Mouse (Mus musculus) CH12.LX (cell line): Measurements from ENCODE around the gene Lsm2. TPM values are rescaled to one million over a fixed set of nuclear protein-coding genes. Genes with fewer than 3 reads are reported as not detected.

Source experiments
- DNase-seq: peaks from one replicate; pipeline ENCODE4 v3.0.0-alpha.2; 2013; ENCODE audit errors: extremely low read depth
- H3K27ac ChIP-seq: 2 replicates; pipeline ENCODE4 v1.5.1; 2012; ENCODE audit warnings: low read depth, mild to moderate bottlenecking, control low read depth, moderate library complexity; ENCODE audit not compliant: insufficient read depth
- H3K27me3 ChIP-seq: replicated peaks from 2 replicates; pipeline ENCODE3; 2012; ENCODE audit warnings: inconsistent platforms
- H3K36me3 ChIP-seq, 2 experiments: replicated peaks in 1 of 2; 2 replicates each; pipeline versions ENCODE3 to v1.6.1; 2012; ENCODE audit warnings: inconsistent platforms in 1 of 2, low read length in 1 of 2, mild to moderate bottlenecking in 1 of 2, mixed read lengths in 1 of 2, moderate library complexity in 1 of 2; ENCODE audit not compliant: control insufficient read depth in 1 of 2, insufficient read depth in 1 of 2
- H3K4me1 ChIP-seq, 2 experiments: 2 replicates each; pipeline ENCODE4 v1.6.1; 2012; ENCODE audit warnings: inconsistent platforms in 1 of 2, moderate library complexity in 1 of 2; ENCODE audit not compliant: insufficient read depth in 2 of 2, control insufficient read depth in 1 of 2
- H3K4me2 ChIP-seq: 2 replicates; pipeline ENCODE4 v1.6.1; 2012; ENCODE audit warnings: low read depth, mild to moderate bottlenecking, control low read depth; ENCODE audit not compliant: poor library complexity, insufficient read depth, severe bottlenecking
- H3K4me3 ChIP-seq, 3 experiments: fragments of 150-350 bp in 1 of 3; sonication (generic) in 1 of 3; replicated peaks in 1 of 3; 2 replicates each; pipeline versions ENCODE3 to v1.5.1; 2011 to 2012; ENCODE audit warnings: low read depth in 2 of 3, low read length in 2 of 3, mild to moderate bottlenecking in 2 of 3, moderate library complexity in 2 of 3, control low read depth in 1 of 3, improper control_type of control experiment in 1 of 3, inconsistent platforms in 1 of 3, mixed read lengths in 1 of 3; ENCODE audit not compliant: poor library complexity in 1 of 3
- H3K79me2 ChIP-seq: replicated peaks from 2 replicates; pipeline ENCODE4 v1.6.1; 2012; ENCODE audit warnings: mild to moderate bottlenecking, moderate library complexity; ENCODE audit not compliant: control insufficient read depth, poor library complexity, insufficient read depth, severe bottlenecking; ENCODE audit errors: extremely low read depth
- H3K9ac ChIP-seq: 2 replicates; pipeline ENCODE4 v1.6.1; 2012; ENCODE audit warnings: low read depth, mild to moderate bottlenecking, control low read depth, moderate library complexity; ENCODE audit not compliant: insufficient read depth
- H3K9me3 ChIP-seq: replicated peaks from 2 replicates; pipeline ENCODE3; 2012; ENCODE audit warnings: low read length, inconsistent platforms, mixed read lengths
- BHLHE40 ChIP-seq: IDR thresholded peaks from 2 replicates; pipeline ENCODE4 v1.6.1; 2011; ENCODE audit warnings: mild to moderate bottlenecking, low read depth, low read length, improper control_type of control experiment
- CHD1 ChIP-seq: IDR thresholded peaks from 2 replicates; pipeline ENCODE4 v1.6.1; 2012; ENCODE audit warnings: low read depth, low read length, improper control_type of control experiment, inconsistent platforms
- CHD2 ChIP-seq: IDR thresholded peaks from 2 replicates; pipeline ENCODE4 v1.6.1; 2011; ENCODE audit warnings: low read length, improper control_type of control experiment
- ELF1 ChIP-seq: IDR thresholded peaks from 2 replicates; pipeline ENCODE4 v1.6.1; 2014; ENCODE audit warnings: low read depth, mild to moderate bottlenecking, inconsistent platforms, low read length, improper control_type of control experiment
- EP300 ChIP-seq: IDR thresholded peaks from 2 replicates; pipeline ENCODE4 v1.6.1; 2011; ENCODE audit warnings: low read length, improper control_type of control experiment
- ETS1 ChIP-seq: conservative IDR thresholded peaks from 2 replicates; pipeline ENCODE4 v1.6.1; 2012; ENCODE audit warnings: low read depth, mild to moderate bottlenecking, inconsistent platforms, low read length, improper control_type of control experiment, moderate library complexity
- HCFC1 ChIP-seq: IDR thresholded peaks from 2 replicates; pipeline ENCODE4 v1.6.1; 2012; ENCODE audit warnings: low read depth, mild to moderate bottlenecking, inconsistent platforms, low read length, improper control_type of control experiment
- IRF4 ChIP-seq: IDR thresholded peaks from 2 replicates; pipeline ENCODE4 v1.6.1; 2014; ENCODE audit warnings: low read depth, mild to moderate bottlenecking, inconsistent platforms, low read length, improper control_type of control experiment
- JUN ChIP-seq: IDR thresholded peaks from 2 replicates; pipeline ENCODE4 v1.6.1; 2011; ENCODE audit warnings: low read depth, mild to moderate bottlenecking, low read length, improper control_type of control experiment, moderate library complexity; ENCODE audit not compliant: insufficient read depth
- MAX ChIP-seq: IDR thresholded peaks from 2 replicates; pipeline ENCODE4 v1.6.1; 2011; ENCODE audit warnings: low read length, improper control_type of control experiment
- MEF2A ChIP-seq: IDR thresholded peaks from 2 replicates; pipeline ENCODE4 v1.6.1; 2014; ENCODE audit warnings: low read depth, mild to moderate bottlenecking, inconsistent platforms, low read length, improper control_type of control experiment, borderline replicate concordance
- NELFE ChIP-seq: IDR thresholded peaks from 2 replicates; pipeline ENCODE4 v1.6.1; 2011; ENCODE audit warnings: low read depth, low read length, improper control_type of control experiment
- POLR2AphosphoS2 ChIP-seq: IDR thresholded peaks from 2 replicates; pipeline ENCODE4 v1.6.1; 2011; ENCODE audit warnings: low read depth, low read length, improper control_type of control experiment
- RAD21 ChIP-seq: IDR thresholded peaks from 2 replicates; pipeline ENCODE4 v1.6.1; 2011; ENCODE audit warnings: low read depth, mild to moderate bottlenecking, low read length, improper control_type of control experiment, moderate library complexity
- RCOR1 ChIP-seq: conservative IDR thresholded peaks from 2 replicates; pipeline ENCODE4 v1.6.1; 2012; ENCODE audit warnings: low read depth, mild to moderate bottlenecking, inconsistent platforms, low read length, improper control_type of control experiment
- SIN3A ChIP-seq: IDR thresholded peaks from 2 replicates; pipeline ENCODE4 v1.6.1; 2012; ENCODE audit warnings: low read length, improper control_type of control experiment, inconsistent platforms
- TBP ChIP-seq: conservative IDR thresholded peaks from 2 replicates; pipeline ENCODE4 v1.6.1; 2011; ENCODE audit warnings: low read depth, low read length, improper control_type of control experiment
- UBTF ChIP-seq: IDR thresholded peaks from 2 replicates; pipeline ENCODE4 v1.6.1; 2012; ENCODE audit warnings: low read depth, mild to moderate bottlenecking, inconsistent platforms, low read length, improper control_type of control experiment, moderate library complexity
- USF1 ChIP-seq: IDR thresholded peaks from 2 replicates; pipeline ENCODE4 v1.6.1; 2014; ENCODE audit warnings: low read depth, mild to moderate bottlenecking, inconsistent platforms, low read length, improper control_type of control experiment
- USF2 ChIP-seq: conservative IDR thresholded peaks from 2 replicates; pipeline ENCODE4 v1.6.1; 2011; ENCODE audit warnings: low read depth, low read length, improper control_type of control experiment
- ZC3H11A ChIP-seq: IDR thresholded peaks from 2 replicates; pipeline ENCODE4 v1.6.1; 2012; ENCODE audit warnings: low read depth, mild to moderate bottlenecking, inconsistent platforms, low read length, improper control_type of control experiment
- ZKSCAN1 ChIP-seq: IDR thresholded peaks from 2 replicates; pipeline ENCODE4 v1.6.1; 2012; ENCODE audit warnings: low read depth, inconsistent platforms, low read length, improper control_type of control experiment, borderline replicate concordance
- dilution Hi-C: fragments of 300-500 bp; cut with MboI; formaldehyde crosslinking; loops from 2 replicates; pipeline ENCODE4 v1.14.3; 2020; ENCODE audit warnings: low sequenced_read_pairs; ENCODE audit not compliant: extremely low pct_unique_long_range_greater_than_20kb, extremely low pct_ligation_motif_present
- in situ Hi-C: fragments of 300-500 bp; cut with MboI; formaldehyde crosslinking; loops from 3 replicates; pipeline ENCODE4 v1.14.3; 2019; ENCODE audit warnings: low sequenced_read_pairs, low pct_ligation_motif_present, low pct_unique_long_range_greater_than_20kb, mixed read lengths
- polyA plus RNA-seq: library from polyadenylated mRNA; unstranded; fragments of >175 nt; gene quantifications from 2 replicates; pipeline ENCODE4 v1.2.1, GENCODE M21; 2012; ENCODE audit warnings: low read depth; ENCODE audit not compliant: insufficient read length
- total RNA-seq, 2 experiments: library from RNA; depleted of rRNA; stranded (reverse); fragments of 300-350 nt in 1 of 2; fragments of >200 nt in 1 of 2; gene quantifications; 2 replicates each; pipeline ENCODE4 v1.2.3; 2012 to 2014

Gene Lsm2
- total and polyA plus RNA-seq, 3 experiments, result 104 to 345 (median 135) TPM

DNA sequence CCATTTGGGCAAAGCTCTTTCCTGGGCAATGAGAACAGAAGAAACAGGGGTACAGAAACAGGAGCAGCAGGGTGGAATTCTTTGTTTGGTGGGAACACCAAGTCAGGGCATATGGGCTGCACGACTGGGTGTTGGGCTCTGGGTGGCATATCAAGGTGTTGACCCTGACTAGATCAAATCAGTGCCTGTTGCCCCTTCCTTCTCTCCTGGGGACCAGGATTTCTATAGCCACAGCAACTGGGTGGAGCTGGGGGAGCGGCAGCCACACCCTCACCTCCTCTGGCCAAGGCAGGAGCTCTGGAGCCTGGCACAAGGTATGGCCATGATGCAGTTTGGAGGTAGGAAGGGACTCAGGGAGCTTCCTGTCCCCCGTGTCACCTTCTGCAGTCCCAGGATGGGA is 36.5 kb downstream of the Lsm2 start:
- no peak for DNase-seq
- Histone ChIP-seq H3K4me2 (no peak overlapping the region), H3K9me3 (no peaks in the 10 kb centered on the region), H3K27me3 (no peaks in the 10 kb centered on the region), H3K4me3 (no peak overlapping the region), H3K79me2 (no peaks in the 10 kb centered on the region), H3K4me1 (peaks cover 0 to 12% of the 10 kb centered on the region in 2 experiments; a peak in 2 of 4 replicates), H3K36me3 (peaks cover 34 to 74% of the 10 kb centered on the region in 2 experiments), H3K9ac (no peak overlapping the region), H3K27ac (no peak overlapping the region)
- dilution Hi-C loops (no loop called here), in situ Hi-C loops (loop anchor here (10.0 kb wide), 1 partner anchor 217 kb away; the partner anchor contains the start of genes Atp6v1g2 and Nfkbil1)
- TF ChIP-seq POLR2AphosphoS2 (no peak), UBTF (no peak), USF1 (no peak), ETS1 (no peak), ZKSCAN1 (no peak), CHD1 (no peak), EP300 (no peak), TBP (no peak), RCOR1 (no peak), NELFE (no peak), CHD2 (no peak), USF2 (no peak), MAX (no peak), IRF4 (no peak), ZC3H11A (no peak)

GRCm38 (mm10) chr17:35019894-35020293 is 38.2 kb downstream of the Lsm2 start:
- Histone ChIP-seq H3K36me3 (peaks cover 17 to 73% of the 10 kb centered on the region in 2 experiments), H3K27ac (no peak overlapping the region), H3K4me2 (no peak overlapping the region), H3K9ac (no peak overlapping the region), H3K79me2 (no peaks in the 10 kb centered on the region), H3K27me3 (no peaks in the 10 kb centered on the region), H3K4me1 (peaks cover 4 to 29% of the 10 kb centered on the region in 2 experiments), H3K4me3 (no peak overlapping the region), H3K9me3 (no peaks in the 10 kb centered on the region)
- DNase-seq, result no peak
- in situ Hi-C loops (loop anchor here (5.0 to 10.0 kb wide), 3 partner anchors 47 to 215 kb away; partner anchors contain the start of genes Atp6v1g2, Ly6g5b, Ly6g6c and Mpig6b), dilution Hi-C loops (no loop called here)
- TF ChIP-seq CHD1 (no peak), ZC3H11A (no peak), POLR2AphosphoS2 (no peak), RAD21 (no peak), NELFE (no peak), RCOR1 (no peak), HCFC1 (no peak), IRF4 (no peak), BHLHE40 (no peak), UBTF (no peak), EP300 (no peak), SIN3A (no peak), TBP (no peak), JUN (no peak), ELF1 (no peak), ETS1 (no peak), MEF2A (no peak)
